Mouse (Mus musculus) thymus, adult 2 months (tissue): ENCODE data around the gene Arnt2. TPM values are rescaled to one million over a fixed set of nuclear protein-coding genes. Genes with fewer than 3 reads are reported as not detected.

Experiments
- DNase-seq: peaks from one replicate; pipeline ENCODE4 v3.0.0; 2021
- H3K27ac ChIP-seq: fragments of 200-500 bp; 2 replicates; pipeline ENCODE4 v1.5.1; 2012; ENCODE audit warnings: low read length, control low read depth; ENCODE audit not compliant: control insufficient read depth, insufficient read depth
- H3K27me3 ChIP-seq: fragments of 200-500 bp; 2 replicates; pipeline ENCODE4 v1.6.1; 2012; ENCODE audit warnings: mild to moderate bottlenecking, low read length, moderate library complexity, mixed read lengths; ENCODE audit not compliant: control insufficient read depth, insufficient read depth
- H3K36me3 ChIP-seq: fragments of 200-500 bp; 2 replicates; pipeline ENCODE4 v1.6.1; 2012; ENCODE audit warnings: mild to moderate bottlenecking, low read length, moderate library complexity; ENCODE audit not compliant: control insufficient read depth, insufficient read depth
- H3K4me1 ChIP-seq: fragments of 200-500 bp; replicated peaks from 2 replicates; pipeline ENCODE4 v1.6.1; 2012; ENCODE audit warnings: low read length; ENCODE audit not compliant: control insufficient read depth, insufficient read depth
- H3K4me3 ChIP-seq: fragments of 200-500 bp; 2 replicates; pipeline ENCODE4 v1.5.1; 2012; ENCODE audit warnings: mild to moderate bottlenecking, low read length, control low read depth, moderate library complexity; ENCODE audit not compliant: control insufficient read depth, insufficient read depth
- CTCF ChIP-seq: fragments of 200-500 bp; IDR thresholded peaks from 2 replicates; pipeline ENCODE4 v1.5.1; 2012; ENCODE audit warnings: mild to moderate bottlenecking, control low read depth, low read length, moderate library complexity, borderline replicate concordance; ENCODE audit not compliant: control insufficient read depth, poor library complexity, insufficient read depth; ENCODE audit errors: extremely low read depth
- POLR2A ChIP-seq: fragments of 200-500 bp; IDR thresholded peaks from 2 replicates; pipeline ENCODE4 v1.6.1; 2012; ENCODE audit warnings: mild to moderate bottlenecking, low read length, control low read depth, moderate library complexity; ENCODE audit not compliant: control insufficient read depth, poor library complexity, insufficient read depth; ENCODE audit errors: extremely low read depth
- WGBS: fragments of 180-500 bp; shearing (Covaris S2); methylation state at CpG from one replicate; pipeline ENCODE4 v1.1.7; 2018; 5-methylcytosine and 5-hydroxymethylcytosine counted together
- polyA plus RNA-seq: library from polyadenylated mRNA; depleted of rRNA; stranded (reverse); fragments of >200 nt; gene quantifications from 2 replicates; pipeline ENCODE4 v1.2.3, GENCODE M21; 2012; rRNA removed

The Arnt2 gene
- polyA plus RNA-seq, 1 experiment: 1.9 TPM

DNA sequence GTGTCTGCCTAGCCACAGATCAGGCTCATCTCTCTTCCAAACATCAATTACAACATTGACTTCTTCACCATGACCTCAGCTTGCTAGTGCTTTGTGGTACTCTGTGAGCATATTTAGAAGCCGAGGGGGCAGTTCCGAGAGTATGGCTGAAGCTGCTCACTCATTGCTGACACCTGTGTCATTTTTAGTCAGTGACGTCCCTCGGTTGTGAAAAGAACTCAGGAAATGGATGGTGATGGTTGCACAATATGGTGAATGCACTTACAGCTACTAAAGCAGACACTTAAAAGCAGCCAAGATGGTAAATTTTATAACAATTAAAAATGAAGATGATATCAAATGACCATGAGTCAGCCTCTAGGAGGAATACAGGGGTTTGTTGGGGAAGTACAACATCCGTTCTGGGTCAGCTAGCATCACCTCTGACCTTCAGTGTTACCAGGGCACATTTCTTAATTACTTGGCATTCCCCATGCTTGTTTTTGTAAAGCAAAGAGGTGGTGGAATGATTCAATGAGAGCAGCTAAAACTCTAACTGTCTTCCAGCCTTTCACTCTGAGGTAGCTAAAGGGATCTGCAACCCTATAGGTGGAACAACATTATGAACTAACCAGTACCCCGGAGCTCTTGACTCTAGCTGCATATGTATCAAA lies 212.6 kb downstream of the Arnt2 start:
- Histone ChIP-seq H3K4me3 (no peak overlapping the region), H3K27ac (no peak overlapping the region), H3K27me3 (no peaks in the 10 kb centered on the region), H3K36me3 (no peaks in the 10 kb centered on the region), H3K4me1 (no peaks in the 10 kb centered on the region)
- WGBS: 81% methylated on average over 6 of the region's 6 CpGs
- DNase-seq: no peak
- TF ChIP-seq CTCF: no peak
- no peak for TF ChIP-seq POLR2A

Other genes starting within 250 kb of the Arnt2 start
- 0.08 and 0.11 TPM in 2 replicates for gene Gm2115, start 118.8 kb upstream of the Arnt2 start, polyA plus RNA-seq
- 17.5 and 19.5 TPM in 2 replicates for gene Fah, start 196.5 kb upstream of the Arnt2 start, polyA plus RNA-seq